Mouse (Mus musculus) kidney, adult 2 months (tissue): ENCODE results near the gene Gm17654.
"Not testable (repeated sequence)": the region's sequence is repeated elsewhere in the genome, so short reads cannot be mapped to it uniquely, and the experiment has no call there.

Experiments
- CTCF ChIP-seq: fragments of 200-500 bp; conservative IDR thresholded peaks from 2 replicates; pipeline ENCODE4 v1.5.1; 2011; ENCODE audit warnings: low read depth, mild to moderate bottlenecking, control low read depth, low read length, moderate library complexity, mixed read lengths; ENCODE audit not compliant: insufficient read depth, insufficient read length
- POLR2A ChIP-seq: fragments of 200-500 bp; IDR thresholded peaks from one replicate; pipeline ENCODE4 v1.6.1; 2011; ENCODE audit warnings: low read depth, low read length, control low read depth

GRCm38 (mm10) chr14:43579046-43579445 is at the start of gene Gm17654:
- TF ChIP-seq CTCF, POLR2A: not testable (repeated sequence)
